Mouse (Mus musculus): ENCODE results near the gene Eif2b1. TPM values are rescaled to one million over a fixed set of nuclear protein-coding genes. Genes with fewer than 3 reads are reported as not detected.

Eif2b1 gene
- polyA plus RNA-seq, 1 experiment from 2014 or later: 69.5 TPM

GRCm38 (mm10) chr5:124528351-124528750 lies 50.6 kb downstream of the Eif2b1 start:
- no peak overlapping the region for H3K27ac ChIP-seq

GRCm38 (mm10) chr5:124524943-124525342 lies 54.0 kb downstream of the Eif2b1 start:
- Histone ChIP-seq H3K4me1 (peaks cover 18% of the 10 kb centered on the region), H3K36me3 (peaks cover 12% of the 10 kb centered on the region), H3K9ac (no peak overlapping the region), H3K9me3 (replicated peaks) (no peaks in the 10 kb centered on the region), H3K27me3 (no peaks in the 10 kb centered on the region), H3K4me3 (no peak overlapping the region), H3K27ac (no peak overlapping the region), H3K4me2 (replicated peaks) (no peak overlapping the region)
- WGBS: 89% methylated on average over 5 of the region's 5 CpGs
- ATAC-seq (ENCODE audit: low FRiP score): no peak

More at GRCm38 (mm10) chr5:124528351-124528750, 50.6 kb downstream of the Eif2b1 start:
- Histone ChIP-seq H3K4me2 (replicated peaks) (peak overlapping the region; percentile 73), H3K36me3 (no peaks in the 10 kb centered on the region), H3K4me3 (peak overlapping the region; percentile 81; the same call in 1 of the 2 replicates), H3K9me3 (replicated peaks) (no peaks in the 10 kb centered on the region), H3K9ac (0 out of 2 replicates have a peak overlapping the region, but pooled peaks have one; percentile 53), H3K4me1 (peaks cover 38% of the 10 kb centered on the region), H3K27me3 (no peaks in the 10 kb centered on the region)
- no peak for ATAC-seq (ENCODE audit: low FRiP score)
- 67% methylated on average over 4 of the region's 4 CpGs for WGBS

GRCm38 (mm10) chr5:124523032-124523431 lies 55.9 kb downstream of the Eif2b1 start:
- no peak for ATAC-seq (ENCODE audit: low FRiP score)
- Histone ChIP-seq H3K4me3 (no peak overlapping the region), H3K36me3 (peaks cover 17% of the 10 kb centered on the region), H3K27me3 (no peaks in the 10 kb centered on the region), H3K9me3 (replicated peaks) (no peaks in the 10 kb centered on the region), H3K9ac (no peak overlapping the region), H3K4me2 (replicated peaks) (no peak overlapping the region), H3K4me1 (no peaks in the 10 kb centered on the region; the same call in 1 of the 2 replicates), H3K27ac (no peak overlapping the region)
- 96% methylated on average over 8 of the region's 8 CpGs for WGBS

- H3K9me3 ChIP-seq (replicated peaks): no peaks in the 10 kb centered on the region
- no peaks in the 10 kb centered on the region for H3K27me3 ChIP-seq
- no peak overlapping the region for H3K9ac ChIP-seq
- ATAC-seq (ENCODE audit: low FRiP score): no peak
- H3K4me2 ChIP-seq (replicated peaks): no peak overlapping the region
- 86% methylated on average over 4 of the region's 4 CpGs for WGBS
- H3K27ac ChIP-seq: no peak overlapping the region
- H3K4me1 ChIP-seq: no peaks in the 10 kb centered on the region; the same call in 1 of the 2 replicates
- peaks cover 17% of the 10 kb centered on the region for H3K36me3 ChIP-seq
- no peak overlapping the region for H3K4me3 ChIP-seq
These were observed 57.3 kb downstream of the Eif2b1 start for GRCm38 (mm10) chr5:124521588-124521987.

Other genes starting within 250 kb of the Eif2b1 start
- 142 and 163 TPM in 2 replicates for gene Cdk2ap1, start 216.0 kb downstream of the Eif2b1 start, polyA plus RNA-seq (2016; fragmentation: Nextera tagmentation; extraction: Ambion mirVana)
- gene Sbno1, start 153.1 kb downstream of the Eif2b1 start, polyA plus RNA-seq (2016; fragmentation: Nextera tagmentation; extraction: Ambion mirVana): 108 and 113 TPM in 2 replicates
- 62.9 and 67.3 TPM in 2 replicates for gene Kmt5a, start 139.2 kb downstream of the Eif2b1 start, polyA plus RNA-seq (2016; fragmentation: Nextera tagmentation; extraction: Ambion mirVana)
- 18.0 and 20.0 TPM in 2 replicates for gene Rilpl2, start 100.8 kb downstream of the Eif2b1 start, polyA plus RNA-seq (2016; fragmentation: Nextera tagmentation; extraction: Ambion mirVana)
- gene Snrnp35, start 96.0 kb downstream of the Eif2b1 start, polyA plus RNA-seq (2016; fragmentation: Nextera tagmentation; extraction: Ambion mirVana): 23.8 and 27.2 TPM in 2 replicates
- 18.9 and 20.9 TPM in 2 replicates for gene Rilpl1, start 47.7 kb downstream of the Eif2b1 start, polyA plus RNA-seq (2016; fragmentation: Nextera tagmentation; extraction: Ambion mirVana)
- gene Tmed2, start 38.4 kb downstream of the Eif2b1 start, polyA plus RNA-seq (2016; fragmentation: Nextera tagmentation; extraction: Ambion mirVana): 418 and 446 TPM in 2 replicates
- 18.0 and 19.1 TPM in 2 replicates for gene Ddx55, start 26.3 kb downstream of the Eif2b1 start, polyA plus RNA-seq (2016; fragmentation: Nextera tagmentation; extraction: Ambion mirVana)
- gene Gtf2h3, start within 50 bp of the Eif2b1 start, polyA plus RNA-seq (2016; fragmentation: Nextera tagmentation; extraction: Ambion mirVana): 65.6 and 71.0 TPM in 2 replicates
- gene Atp6v0a2, start 49.4 kb upstream of the Eif2b1 start, polyA plus RNA-seq (2016; fragmentation: Nextera tagmentation; extraction: Ambion mirVana): 54.5 and 61.2 TPM in 2 replicates
- gene Dnah10, start 146.0 kb upstream of the Eif2b1 start, polyA plus RNA-seq (2016; fragmentation: Nextera tagmentation; extraction: Ambion mirVana): 0.26 and 0.40 TPM in 2 replicates

Data from hindbrain, embryonic 12.5 days (tissue).